Mouse (Mus musculus) ovary, postnatal 36 days (tissue): ENCODE measurements around the gene Prkag2.
"Not testable (repeated sequence)": the region's sequence is repeated elsewhere in the genome, so short reads cannot be mapped to it uniquely, and the experiment has no call there.

Experiments used
- DNase-seq: peaks from one replicate; pipeline ENCODE4 v3.0.0; 2022; ENCODE audit warnings: low spot score, mixed read lengths

Gene Prkag2

GRCm38 (mm10) chr5:24869796-24870289 is 230.6 kb downstream of the Prkag2 start:
- no peak for DNase-seq

- DNase-seq, result no peak
These were observed 236.6 kb downstream of the Prkag2 start for GRCm38 (mm10) chr5:24863804-24864203.

GRCm38 (mm10) chr5:24861449-24861930 is 239.0 kb downstream of the Prkag2 start:
- DNase-seq, result no peak

DNA sequence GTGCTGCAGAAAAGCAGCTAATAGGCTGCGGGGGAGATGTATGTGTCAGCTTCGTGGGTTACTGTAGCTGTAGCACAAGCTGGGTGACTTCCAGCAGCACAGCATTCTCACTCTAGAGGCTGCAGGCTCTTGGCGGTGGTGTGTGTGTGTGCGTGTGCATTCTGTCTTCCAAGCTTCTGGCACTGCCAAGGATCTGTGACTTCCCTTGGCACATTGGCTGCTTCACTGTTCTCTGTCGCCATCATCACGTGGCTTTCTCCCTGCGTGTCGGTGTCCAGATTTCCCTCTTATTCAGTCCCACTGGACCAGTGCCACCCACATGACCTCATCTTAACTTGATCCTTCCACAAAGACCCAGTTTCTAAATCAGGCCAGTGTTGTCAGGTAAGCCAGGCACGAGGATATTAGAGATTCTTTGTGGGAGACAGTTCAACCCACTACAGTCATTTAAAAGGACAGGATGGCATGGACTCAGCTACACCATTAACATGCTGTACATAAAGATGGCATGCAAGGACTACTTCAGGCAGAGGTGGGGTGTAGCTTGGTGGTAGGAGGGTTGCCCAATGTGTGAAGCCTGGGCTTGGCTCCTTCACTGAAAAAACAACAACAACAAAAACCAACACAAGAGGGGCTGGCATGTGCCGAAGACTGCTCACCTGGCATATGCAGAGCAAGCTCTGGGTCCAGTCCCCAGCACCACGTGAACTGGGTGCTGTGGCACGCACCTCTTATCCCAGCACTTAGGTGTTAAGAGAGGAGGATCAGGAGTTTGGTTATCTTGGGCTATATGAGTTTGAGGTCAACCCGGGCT is 239.6 kb downstream of the Prkag2 start:
- peak; percentile 22 for DNase-seq

DNA sequence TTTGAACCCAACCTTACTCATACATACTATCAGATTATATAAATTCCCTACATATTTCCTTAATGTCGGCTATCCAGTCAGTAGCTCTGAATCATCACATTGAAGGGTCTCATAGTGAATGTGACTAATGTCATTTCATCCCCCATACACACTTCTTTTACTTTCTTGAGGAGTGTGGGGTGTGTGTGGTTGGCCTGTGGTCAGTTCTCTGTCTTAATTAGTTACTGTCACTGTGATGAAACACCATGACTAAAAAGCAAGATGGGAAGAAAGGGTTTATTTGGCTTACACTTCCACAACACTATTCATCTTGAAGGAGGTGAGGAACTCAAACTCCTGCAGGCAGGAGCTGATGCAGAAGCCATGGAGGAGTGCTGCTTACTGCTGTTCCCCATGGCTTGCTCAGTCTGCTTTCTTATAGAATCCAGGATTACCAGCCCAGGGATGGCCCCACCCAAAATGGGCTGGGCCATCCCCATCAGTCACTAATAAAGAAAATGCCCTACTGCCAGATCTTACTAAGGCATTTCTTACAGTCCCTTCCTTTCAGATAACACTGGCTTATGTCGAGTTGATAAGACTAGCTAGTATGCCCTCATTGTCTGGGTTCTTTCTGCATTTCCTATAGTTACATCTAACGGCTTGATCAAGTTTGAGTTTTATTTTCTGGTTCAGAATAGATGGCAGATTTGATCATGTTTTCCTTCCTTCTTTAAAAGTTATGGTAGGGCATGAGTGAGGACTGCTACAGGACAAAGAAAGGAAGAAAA is 240.5 kb downstream of the Prkag2 start:
- DNase-seq, result no peak

- no peak for DNase-seq
These were observed 245.4 kb downstream of the Prkag2 start for GRCm38 (mm10) chr5:24854827-24855600.

DNA sequence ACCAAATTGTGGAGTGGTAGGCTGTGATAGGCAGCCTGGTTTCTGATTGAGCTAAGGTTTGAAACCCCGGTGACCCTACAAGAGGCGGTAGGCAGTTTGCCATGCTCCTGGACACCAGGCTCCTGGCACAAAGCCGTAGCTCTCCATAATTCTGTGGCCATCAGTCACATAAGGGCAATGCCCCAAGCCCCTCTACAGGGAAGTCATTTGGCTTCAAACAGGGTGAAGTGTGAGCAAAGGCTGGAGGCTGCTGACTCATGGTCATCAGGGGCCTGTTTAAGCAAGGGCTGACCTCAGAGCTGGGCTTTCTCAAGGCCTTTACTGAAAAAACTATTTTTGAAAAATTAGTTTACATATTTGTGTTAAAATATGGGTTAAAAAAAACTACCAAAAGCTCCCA is 246.2 kb downstream of the Prkag2 start:
- no peak for DNase-seq

- DNase-seq, result not testable (repeated sequence)
These were observed 252.2 kb downstream of the Prkag2 start for GRCm38 (mm10) chr5:24848261-24848660.

DNA sequence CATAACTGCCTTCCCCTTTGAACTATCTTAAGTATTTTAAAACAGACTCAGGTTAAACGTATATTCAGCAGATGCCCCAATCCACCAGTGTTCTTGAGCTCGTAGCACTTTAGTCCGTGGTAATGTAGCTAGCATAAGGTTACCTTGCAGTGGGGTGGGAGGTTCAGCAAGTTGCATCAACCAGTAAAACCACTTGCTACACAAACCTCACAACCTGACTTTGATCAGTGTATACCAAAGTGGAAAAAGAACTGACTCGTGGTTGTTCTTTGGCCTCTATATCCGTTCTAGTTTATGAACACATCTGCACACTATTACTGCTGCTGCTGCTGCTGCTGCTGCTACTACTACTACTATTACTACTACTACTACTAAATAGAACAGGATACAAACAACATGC is 256.6 kb downstream of the Prkag2 start:
- DNase-seq, result no peak

- DNase-seq, result no peak
These were observed 257.4 kb downstream of the Prkag2 start for GRCm38 (mm10) chr5:24843103-24843475.

DNA sequence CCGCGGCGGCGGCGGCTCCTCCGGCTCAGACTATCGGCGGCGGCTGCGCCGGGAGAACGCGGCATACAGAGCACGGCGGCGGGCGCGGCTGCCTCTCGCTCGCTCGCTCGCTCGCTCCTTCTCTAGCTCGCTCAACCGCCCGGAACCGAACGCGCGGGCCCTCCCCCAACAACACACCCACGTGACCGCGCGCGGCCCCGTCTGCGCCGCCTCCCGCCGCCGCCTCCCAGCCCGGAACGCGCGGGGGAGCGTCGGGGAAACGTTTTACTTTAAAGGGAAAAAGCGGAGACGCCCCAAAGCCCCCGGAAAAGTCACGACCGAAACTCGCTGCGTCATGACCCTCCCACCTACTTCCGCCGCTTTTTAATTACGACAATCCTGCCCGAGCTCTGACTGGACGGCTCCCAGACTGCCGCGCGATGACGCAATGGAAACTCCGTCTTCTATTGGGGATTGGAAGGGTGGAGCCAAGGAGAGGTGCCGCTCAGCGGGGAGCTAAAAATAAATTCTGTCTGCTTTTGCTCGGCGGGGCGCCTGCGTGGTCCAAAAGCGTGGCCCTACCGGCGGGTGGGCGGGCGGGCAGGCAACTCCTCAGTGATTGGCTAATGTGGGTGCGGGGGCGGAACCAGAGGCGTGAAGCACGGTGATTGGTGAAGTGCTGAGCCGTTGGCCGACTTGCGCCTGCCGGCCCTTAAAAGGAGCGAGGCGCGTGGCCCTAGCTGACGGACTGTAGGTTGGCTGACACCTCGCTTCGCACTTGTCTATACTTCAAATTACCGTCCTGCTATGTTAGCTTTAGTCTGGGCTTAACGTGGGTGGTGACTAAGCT is 258.0 kb downstream of the Prkag2 start, which contains the start of gene Rheb:
Gene Rheb, minus strand, starts transcription at position 351 of the 829 bp plus-strand sequence.
- DNase-seq, result peak; percentile 97

- DNase-seq, result no peak
These were observed 258.7 kb downstream of the Prkag2 start for GRCm38 (mm10) chr5:24841662-24842273.

DNA sequence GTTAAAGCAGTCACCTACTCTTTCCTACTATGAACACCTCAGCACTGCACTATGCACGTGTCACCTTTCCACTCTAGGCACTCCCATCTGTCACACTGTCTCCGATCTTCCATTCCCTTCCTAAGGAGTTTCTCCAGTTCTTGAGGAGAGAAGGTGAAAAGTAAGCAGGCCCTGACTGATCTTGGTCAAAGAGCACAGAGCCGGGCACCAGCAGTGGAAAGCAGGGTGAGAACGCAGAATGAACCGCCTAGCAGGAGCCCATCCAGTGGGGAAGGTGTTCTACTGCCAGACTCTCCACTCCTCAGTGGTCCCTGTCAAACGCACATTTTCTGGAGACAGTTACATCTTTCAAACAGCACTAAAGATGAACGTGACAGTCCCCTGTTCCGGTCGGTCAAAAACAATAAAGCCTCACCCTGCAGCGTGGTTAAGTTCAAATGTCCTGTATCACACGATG is 259.4 kb downstream of the Prkag2 start:
- DNase-seq, result no peak

GRCm38 (mm10) chr5:24834491-24834890 is 266.0 kb downstream of the Prkag2 start:
- no peak for DNase-seq

GRCm38 (mm10) chr5:24831912-24832311 is 268.5 kb downstream of the Prkag2 start:
- DNase-seq, result no peak

DNA sequence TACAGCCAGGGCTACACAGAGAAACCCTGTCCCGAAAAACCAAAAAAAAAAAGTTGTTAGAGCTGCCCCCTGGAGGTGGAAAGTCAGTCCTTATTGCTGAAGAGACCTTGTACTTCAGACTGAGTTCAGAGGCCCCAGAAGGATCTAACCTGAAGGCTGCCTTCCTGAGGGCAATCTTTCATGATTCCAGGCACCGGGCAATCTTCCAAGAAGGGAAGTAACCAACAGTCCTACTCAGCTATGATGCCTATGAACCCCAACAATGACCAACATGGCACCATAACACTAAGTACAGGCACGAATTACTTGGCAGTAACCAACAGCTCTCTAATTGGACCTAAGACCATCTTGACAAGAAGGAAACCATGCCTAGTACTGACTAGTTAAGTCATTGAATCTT is 272.0 kb downstream of the Prkag2 start:
- DNase-seq, result no peak

GRCm38 (mm10) chr5:24827173-24827572 is 273.3 kb downstream of the Prkag2 start:
- no peak for DNase-seq

DNA sequence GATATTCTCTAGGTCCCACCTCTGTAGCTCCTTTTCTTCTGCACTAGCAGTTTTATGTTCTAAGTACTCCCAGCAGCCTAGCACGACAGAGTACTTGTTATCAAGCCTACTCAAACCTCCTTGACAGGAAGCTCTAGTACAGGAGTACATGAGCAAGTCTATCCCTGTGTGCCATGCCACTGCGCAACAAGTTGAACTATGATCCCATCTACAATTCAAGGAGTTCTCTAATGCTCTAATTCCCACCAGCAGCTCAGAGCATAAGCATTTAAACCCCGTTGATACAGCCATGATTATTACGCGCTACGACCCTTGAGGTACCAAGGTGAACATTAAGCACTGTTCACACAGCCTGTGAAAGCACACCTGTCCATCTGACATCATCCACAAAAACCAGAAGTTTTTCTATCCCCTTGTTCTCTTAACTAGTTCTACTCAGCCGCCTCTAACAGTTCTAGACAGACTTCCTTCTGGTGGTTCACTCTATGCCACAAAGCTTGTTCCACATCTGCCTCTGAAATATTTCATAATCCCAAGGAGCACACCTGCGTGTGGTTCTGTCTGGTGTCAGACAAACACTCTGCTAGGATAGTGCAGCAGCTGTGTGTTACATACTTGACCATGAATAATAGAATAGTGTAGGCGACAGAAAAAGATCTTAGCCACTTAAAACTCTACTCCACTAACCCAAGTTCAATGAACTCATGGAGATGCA is 274.2 kb downstream of the Prkag2 start:
- no peak for DNase-seq

GRCm38 (mm10) chr5:24825365-24826055 is 274.9 kb downstream of the Prkag2 start:
- DNase-seq, result peak; percentile 25
